ENCODE assay signal across 9 mouse cellular contexts in the genomic region with DNA sequence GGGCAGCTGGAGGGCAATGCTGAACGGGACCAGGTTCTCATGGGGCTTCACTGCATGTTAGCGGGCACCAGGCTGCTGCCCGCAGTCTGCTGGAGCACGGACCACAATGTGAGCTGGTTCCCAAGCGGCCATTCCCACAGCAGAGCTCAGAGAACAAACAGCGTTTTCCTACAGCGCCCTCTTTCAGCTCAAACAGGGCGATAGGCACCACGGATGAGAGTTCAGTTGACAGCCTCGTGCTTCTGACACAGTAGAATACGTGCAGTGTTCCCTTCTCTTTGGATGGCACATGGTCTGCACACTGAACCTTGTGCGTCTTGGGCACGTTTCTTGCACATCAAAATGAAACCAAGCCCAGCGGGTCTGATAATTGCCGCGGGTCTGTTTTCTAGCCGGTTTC.
DNase-seq lines count a peak whose midpoint lies in the region; ATAC-seq and TF ChIP-seq lines count a peak whose summit lies in the region.
"Had no signal": no experiment of that assay in that cellular context is flagged by ENCODE, and none has a peak within 500 bp of the region (broad histone marks: within the 10 kb centered on the region; RNA-seq: fewer than 3 reads in every experiment).

No protein-coding gene starts in this region.

- H3K9ac ChIP-seq in limb, embryonic 12.5 days (replicated peaks), result 0 out of 2 replicates have a peak overlapping the region, but pooled peaks have one; percentile 18

- peak overlapping the region; percentile 33 for H3K4me3 ChIP-seq in testis, adult 2 months (ENCODE audit: control insufficient read depth, low read depth, low read length)
- 0 out of 2 replicates have a peak overlapping the region, but pooled peaks have one; percentile 16 for H3K4me3 ChIP-seq in hindbrain, embryonic 10.5 days
- peak overlapping the region; percentile 25 for H3K4me3 ChIP-seq in limb, embryonic 12.5 days (replicated peaks)
- H3K4me3 ChIP-seq: erythroblast, embryonic 14.5 days had no signal

- H3K9me3 ChIP-seq in hindbrain, embryonic 10.5 days, result no peaks in the 10 kb centered on the region
- H3K9me3 ChIP-seq in limb, embryonic 12.5 days, result 0 out of 2 replicates have a peak, but pooled peaks cover 7% of the 10 kb centered on the region

- TF ChIP-seq POLR2A in testis, adult 2 months (IDR thresholded peaks at IDR 0.05; ENCODE audit: control insufficient read depth, low read depth, low read length), result no peak

- no peak for ATAC-seq in limb, embryonic 12.5 days (ENCODE audit: insufficient number of reproducible peaks, insufficient read depth, low FRiP score, low TSS enrichment, low read depth)
- 0 out of 2 replicates have a peak, but pooled peaks have one; percentile 23 for ATAC-seq in monocyte, adult 5-6 weeks (replicated peaks; ENCODE audit: insufficient number of reproducible peaks, low FRiP score, low TSS enrichment, poor library complexity, severe bottlenecking)
- no peak for ATAC-seq in CD4-positive, CD25-positive, alpha-beta regulatory T cell, adult 4 months

- H3K4me1 ChIP-seq in testis, adult 2 months (ENCODE audit: control insufficient read depth, insufficient read depth, low read length), result no peaks in the 10 kb centered on the region; the same call in 1 of the 2 replicates
- 0 out of 2 replicates have a peak, but pooled peaks cover 2% of the 10 kb centered on the region for H3K4me1 ChIP-seq in hindbrain, embryonic 10.5 days (replicated peaks)
- peaks cover 5% of the 10 kb centered on the region; the same call in 1 of the 2 replicates for H3K4me1 ChIP-seq in limb, embryonic 12.5 days (replicated peaks)

- no peak for TF ChIP-seq CTCF in testis, adult 2 months (IDR thresholded peaks at IDR 0.05; ENCODE audit: control insufficient read depth, insufficient read depth, insufficient replicate concordance, low read depth, low read length)

- 56% methylated on average over 17 of the region's 17 CpGs for WGBS in hindbrain, embryonic 10.5 days
- WGBS in limb, embryonic 12.5 days, result 53% methylated on average over 17 of the region's 17 CpGs

- DNase-seq in testis, postnatal 14 days (ENCODE audit: low spot score), result no peak
- DNase-seq in cerebellum, postnatal 36 days, result peak; percentile 16 to 21
- DNase-seq in hindbrain, embryonic 10.5 days (ENCODE audit: low spot score), result peak; percentile 15
- DNase-seq in ovary, adult 18-20 months (ENCODE audit: low spot score), result no peak

- H3K4me2 ChIP-seq in limb, embryonic 12.5 days, result peak overlapping the region; percentile 50

- H3K27me3 ChIP-seq in testis, adult 2 months (ENCODE audit: control insufficient read depth, insufficient read depth, low read length), result no peaks in the 10 kb centered on the region
- no peaks in the 10 kb centered on the region for H3K27me3 ChIP-seq in hindbrain, embryonic 10.5 days (ENCODE audit: insufficient read depth, poor library complexity, severe bottlenecking)
- no peaks in the 10 kb centered on the region for H3K27me3 ChIP-seq in limb, embryonic 12.5 days

- H3K36me3 ChIP-seq in testis, adult 2 months (ENCODE audit: control insufficient read depth, insufficient read depth, low read length), result no peaks in the 10 kb centered on the region
- H3K36me3 ChIP-seq in hindbrain, embryonic 10.5 days, result no peaks in the 10 kb centered on the region
- no peaks in the 10 kb centered on the region for H3K36me3 ChIP-seq in limb, embryonic 12.5 days

- H3K27ac ChIP-seq in testis, adult 2 months (ENCODE audit: control insufficient read depth, insufficient read depth, low read depth, low read length), result no peak overlapping the region
- H3K27ac ChIP-seq in hindbrain, embryonic 10.5 days, result peak overlapping the region; percentile 56; the same call in 1 of the 2 replicates
- H3K27ac ChIP-seq in limb, embryonic 12.5 days, result no peak overlapping the region

Comparison
In these comparisons a context has a peak if more than half of its experiments do, and no peak if none do; other contexts are left out.
1. DNase-seq: peak in cerebellum, postnatal 36 days (2 of 2) and hindbrain, embryonic 10.5 days (single experiment); none in testis, postnatal 14 days (single experiment) and ovary, adult 18-20 months (single experiment).
2. Peak in every context shown above with its lines, with median percentiles within 50 percentile points of each other: H3K4me3 ChIP-seq.